Mouse (Mus musculus) midbrain, embryonic 13.5 days (tissue): ENCODE results near the gene Wdr63. TPM values are rescaled to one million over a fixed set of nuclear protein-coding genes. Genes with fewer than 3 reads are reported as not detected.
A peak's percentile ranks its signal among the peaks of the same experiment; 100 is the strongest.

Experiments
- ATAC-seq: fragments of 200-750 bp; cut with Nextera tagmentation; 2 replicates; pipeline ENCODE4 v1.8.0; 2017; ENCODE audit warnings: mild to moderate bottlenecking, moderate TSS enrichment, moderate library complexity
- H3K27ac ChIP-seq: fragments of 300-500 bp; sonication (generic); 2 replicates; pipeline ENCODE4 v1.5.1; 2015; ENCODE audit warnings: inconsistent platforms, mild to moderate bottlenecking, moderate library complexity
- H3K27me3 ChIP-seq: fragments of 300-500 bp; sonication (generic); 2 replicates; pipeline ENCODE4 v1.6.1; 2015; ENCODE audit warnings: mild to moderate bottlenecking, inconsistent platforms
- H3K36me3 ChIP-seq: fragments of 300-500 bp; sonication (generic); 2 replicates; pipeline ENCODE4 v1.6.1; 2015; ENCODE audit warnings: mild to moderate bottlenecking, inconsistent platforms
- H3K4me1 ChIP-seq: fragments of 300-500 bp; sonication (generic); replicated peaks from 2 replicates; pipeline ENCODE4 v1.6.1; 2015; ENCODE audit warnings: inconsistent platforms
- H3K4me2 ChIP-seq: fragments of 300-500 bp; sonication (generic); replicated peaks from 2 replicates; pipeline ENCODE4 v1.6.1; 2015; ENCODE audit warnings: moderate library complexity, mild to moderate bottlenecking, inconsistent platforms
- H3K4me3 ChIP-seq: fragments of 300-500 bp; sonication (generic); replicated peaks from 2 replicates; pipeline ENCODE4 v1.5.1; 2015; ENCODE audit warnings: mild to moderate bottlenecking, inconsistent platforms
- H3K9ac ChIP-seq: fragments of 300-500 bp; sonication (generic); replicated peaks from 2 replicates; pipeline ENCODE4 v1.6.1; 2015; ENCODE audit warnings: mild to moderate bottlenecking, inconsistent platforms
- H3K9me3 ChIP-seq: fragments of 300-500 bp; sonication (generic); 2 replicates; pipeline ENCODE4 v1.6.1; 2016; ENCODE audit warnings: mild to moderate bottlenecking, inconsistent platforms
- WGBS: fragments of 180-500 bp; shearing (Covaris S2); methylation state at CpG from one replicate; pipeline ENCODE4 v1.1.7; 2015; 5-methylcytosine and 5-hydroxymethylcytosine counted together
- polyA plus RNA-seq: library from polyadenylated mRNA; unstranded; fragments of >200 nt; fragmentation: Nextera tagmentation; extraction: Ambion mirVana; gene quantifications from 2 replicates; pipeline ENCODE4 v1.2.1, GENCODE M21; 2015

Wdr63 gene
- 0.14 and 0.57 TPM in 2 replicates for polyA plus RNA-seq

DNA sequence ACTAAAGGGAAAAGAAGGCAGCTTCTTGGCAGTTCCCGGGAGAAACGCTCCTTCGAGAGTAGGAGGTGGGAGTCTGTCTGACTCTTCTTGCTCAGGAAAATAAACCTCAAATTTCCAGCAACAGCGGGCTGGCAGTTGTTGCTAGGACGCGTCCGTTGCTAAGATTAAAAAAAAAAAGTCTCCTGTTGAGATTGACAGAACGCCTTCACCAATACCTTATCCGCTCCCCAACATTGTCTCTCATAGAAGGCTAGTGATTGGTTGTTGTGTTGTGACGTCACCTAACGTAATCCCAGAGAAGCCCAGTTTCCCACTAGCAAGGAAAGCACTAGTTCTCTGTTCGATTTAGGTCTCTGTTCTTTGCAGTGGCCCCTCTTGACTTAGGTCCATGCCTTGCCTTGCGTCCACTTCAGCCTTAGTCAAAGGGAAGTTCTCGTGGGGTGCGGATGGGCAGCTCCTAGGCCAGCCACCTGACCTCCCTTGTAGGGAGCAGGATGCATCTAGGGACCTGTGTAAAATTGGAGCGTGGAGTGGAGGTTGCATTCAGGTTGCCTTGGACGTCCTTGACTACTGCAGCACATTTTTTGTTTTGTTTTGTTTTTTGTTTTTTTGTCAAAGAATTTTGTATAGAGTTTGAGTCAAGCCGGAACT is at the start of gene Wdr63:
Wdr63 (minus strand) TSS at position 210 of the 651 bp plus-strand sequence.
- Histone ChIP-seq H3K27ac (no peak within 1 kb of the TSS), H3K4me1 (peaks cover 5% of the 10 kb centered on the region), H3K4me3 (peak within 1 kb of the TSS; percentile 44), H3K27me3 (0 out of 2 replicates have a peak, but pooled peaks cover 3% of the 10 kb centered on the region), H3K9ac (peak within 1 kb of the TSS; percentile 36), H3K4me2 (peak within 1 kb of the TSS; percentile 86), H3K9me3 (no peaks in the 10 kb centered on the region; the same call in 1 of the 2 replicates), H3K36me3 (no peaks in the 10 kb centered on the region)
- peak; percentile 98 for ATAC-seq
- WGBS, result 11% methylated on average over 18 of the region's 18 CpGs

DNA sequence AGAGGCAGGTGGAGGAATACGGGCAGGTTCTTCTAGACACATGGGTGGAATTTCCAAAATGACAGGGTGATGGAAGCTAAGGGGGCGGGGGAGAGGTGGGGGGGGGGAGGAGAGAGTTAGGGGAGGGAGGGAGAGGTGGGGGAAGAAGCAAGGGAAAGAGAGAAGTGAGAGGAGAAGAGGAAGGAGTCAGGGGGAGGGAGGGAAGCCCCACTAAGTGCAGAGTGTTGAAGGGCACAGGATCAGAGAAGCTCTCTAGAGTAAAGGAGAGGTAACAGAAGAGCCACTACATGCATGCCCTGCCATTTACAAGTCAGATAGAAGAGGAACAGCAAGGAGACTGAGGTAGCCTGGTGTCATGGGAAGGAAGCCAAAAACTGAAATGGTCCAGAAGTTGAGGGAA is 48.9 kb upstream of the Wdr63 start:
- peaks cover 13% of the 10 kb centered on the region for H3K27me3 ChIP-seq
- WGBS, result 80% methylated on average over 2 of the region's 2 CpGs
- no peak overlapping the region for H3K27ac ChIP-seq
- H3K9me3 ChIP-seq, result no peaks in the 10 kb centered on the region
- H3K4me1 ChIP-seq, result peaks cover 6% of the 10 kb centered on the region
- H3K9ac ChIP-seq, result no peak overlapping the region
- no peak overlapping the region for H3K4me2 ChIP-seq
- no peak for ATAC-seq
- no peak overlapping the region for H3K4me3 ChIP-seq
- H3K36me3 ChIP-seq, result no peaks in the 10 kb centered on the region

- no peaks in the 10 kb centered on the region for H3K9me3 ChIP-seq
- H3K36me3 ChIP-seq, result no peaks in the 10 kb centered on the region
- peaks cover 6% of the 10 kb centered on the region for H3K4me1 ChIP-seq
- H3K27ac ChIP-seq, result no peak overlapping the region
- H3K27me3 ChIP-seq, result peaks cover 22% of the 10 kb centered on the region
- 86% methylated on average over 13 of the region's 13 CpGs for WGBS
- no peak for ATAC-seq
- H3K4me3 ChIP-seq, result no peak overlapping the region
- H3K9ac ChIP-seq, result no peak overlapping the region
- H3K4me2 ChIP-seq, result no peak overlapping the region
These were observed 48.0 kb upstream of the Wdr63 start for GRCm38 (mm10) chr3:146155628-146156576.

GRCm38 (mm10) chr3:146153862-146154611 is 46.1 kb upstream of the Wdr63 start:
- Histone ChIP-seq H3K4me1 (peaks cover 19% of the 10 kb centered on the region), H3K4me2 (peak overlapping the region; percentile 20), H3K36me3 (no peaks in the 10 kb centered on the region), H3K27me3 (peaks cover 41% of the 10 kb centered on the region), H3K9ac (no peak overlapping the region), H3K4me3 (no peak overlapping the region), H3K9me3 (no peaks in the 10 kb centered on the region), H3K27ac (no peak overlapping the region)
- 31% methylated on average over 12 of the region's 12 CpGs for WGBS
- 0 out of 2 replicates have a peak, but pooled peaks have one; percentile 62 for ATAC-seq

DNA sequence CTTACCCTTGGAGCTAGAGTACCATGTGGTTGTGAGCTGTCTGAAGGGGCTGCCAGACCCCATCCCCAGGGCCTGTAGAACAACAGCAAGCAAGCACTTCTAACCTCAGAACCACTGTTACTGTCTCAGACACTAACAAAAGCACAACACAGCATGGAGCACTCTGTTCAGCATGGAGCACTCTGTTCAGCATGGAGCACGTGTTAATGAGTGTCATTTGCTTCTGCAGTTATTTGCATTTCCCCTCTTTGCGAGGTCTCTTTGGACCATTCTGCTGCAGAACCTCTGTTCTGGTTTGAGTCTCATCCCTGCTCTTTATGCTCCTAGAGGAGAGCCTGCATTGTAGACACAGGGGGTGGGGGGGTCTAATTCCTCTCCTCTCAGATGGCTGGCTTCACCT is 45.0 kb upstream of the Wdr63 start:
- no peak overlapping the region for H3K9ac ChIP-seq
- H3K9me3 ChIP-seq, result no peaks in the 10 kb centered on the region
- ATAC-seq, result no peak
- no peaks in the 10 kb centered on the region for H3K36me3 ChIP-seq
- peaks cover 19% of the 10 kb centered on the region for H3K4me1 ChIP-seq
- no peak overlapping the region for H3K4me2 ChIP-seq
- 79% methylated on average over 2 of the region's 2 CpGs for WGBS
- H3K4me3 ChIP-seq, result no peak overlapping the region
- peaks cover 45% of the 10 kb centered on the region for H3K27me3 ChIP-seq
- no peak overlapping the region for H3K27ac ChIP-seq

DNA sequence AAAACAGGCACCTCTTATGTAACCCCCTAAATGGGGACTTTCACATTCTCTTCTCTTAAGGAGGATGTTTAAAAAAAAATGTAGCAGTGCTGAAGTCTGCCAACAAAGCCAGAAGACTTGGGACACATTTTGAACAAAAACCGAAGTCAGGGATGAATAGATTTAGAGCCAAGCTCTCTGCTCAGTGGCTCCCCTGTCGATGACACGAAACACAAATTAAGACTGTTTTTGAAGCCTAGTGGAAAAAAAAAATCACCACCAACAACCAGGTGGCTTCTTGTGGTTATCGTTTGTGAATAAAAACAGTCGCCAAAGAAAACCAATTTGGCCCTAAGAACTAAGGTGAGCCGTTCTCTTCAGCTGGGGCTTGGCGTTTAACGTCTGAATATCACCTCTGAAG is 44.4 kb upstream of the Wdr63 start:
- Histone ChIP-seq H3K4me2 (no peak overlapping the region), H3K9me3 (no peaks in the 10 kb centered on the region), H3K4me1 (peaks cover 19% of the 10 kb centered on the region), H3K27ac (no peak overlapping the region), H3K4me3 (no peak overlapping the region), H3K36me3 (no peaks in the 10 kb centered on the region), H3K27me3 (peaks cover 45% of the 10 kb centered on the region), H3K9ac (no peak overlapping the region)
- 89% methylated on average over 8 of the region's 8 CpGs for WGBS
- ATAC-seq, result no peak

- H3K27ac ChIP-seq, result no peak overlapping the region
- no peaks in the 10 kb centered on the region for H3K9me3 ChIP-seq
- H3K27me3 ChIP-seq, result peaks cover 45% of the 10 kb centered on the region
- H3K4me3 ChIP-seq, result no peak overlapping the region
- no peak overlapping the region for H3K9ac ChIP-seq
- no peaks in the 10 kb centered on the region for H3K36me3 ChIP-seq
- H3K4me1 ChIP-seq, result peaks cover 19% of the 10 kb centered on the region
- H3K4me2 ChIP-seq, result no peak overlapping the region
- 93% methylated on average over 8 of the region's 8 CpGs for WGBS
- ATAC-seq, result no peak
These were observed 43.8 kb upstream of the Wdr63 start for GRCm38 (mm10) chr3:146151755-146152154.

- Histone ChIP-seq H3K27ac (no peak overlapping the region), H3K9me3 (no peaks in the 10 kb centered on the region), H3K27me3 (peaks cover 45% of the 10 kb centered on the region), H3K4me1 (peaks cover 19% of the 10 kb centered on the region), H3K4me3 (no peak overlapping the region), H3K9ac (no peak overlapping the region), H3K36me3 (no peaks in the 10 kb centered on the region), H3K4me2 (no peak overlapping the region)
- 95% methylated on average over 10 of the region's 10 CpGs for WGBS
- ATAC-seq, result no peak
These were observed 43.4 kb upstream of the Wdr63 start for GRCm38 (mm10) chr3:146151328-146151727.

DNA sequence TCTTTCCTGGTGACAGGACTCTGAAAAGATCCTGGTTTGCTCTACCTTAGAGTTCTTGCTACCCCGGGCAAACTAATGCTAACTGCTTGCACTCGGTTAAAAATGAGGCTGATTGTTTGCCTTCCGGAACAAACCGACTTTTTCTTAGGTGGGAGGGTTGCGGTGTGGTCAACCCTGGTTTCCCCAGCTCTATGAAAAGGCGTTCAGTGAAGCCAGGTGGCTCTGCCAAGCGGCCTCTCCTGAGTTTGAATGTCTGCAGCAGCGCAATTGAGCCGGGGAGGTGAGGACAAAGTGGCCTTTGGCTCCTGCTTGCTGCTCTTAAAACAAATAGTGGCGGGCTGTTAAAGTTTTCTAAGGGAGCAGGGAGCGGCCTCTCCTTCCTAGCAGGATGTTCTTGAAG is 42.6 kb upstream of the Wdr63 start:
- ATAC-seq, result no peak
- no peaks in the 10 kb centered on the region for H3K36me3 ChIP-seq
- H3K4me2 ChIP-seq, result peak overlapping the region; percentile 86
- no peak overlapping the region for H3K27ac ChIP-seq
- peaks cover 19% of the 10 kb centered on the region for H3K4me1 ChIP-seq
- peaks cover 45% of the 10 kb centered on the region for H3K27me3 ChIP-seq
- H3K9me3 ChIP-seq, result no peaks in the 10 kb centered on the region
- WGBS, result 34% methylated on average over 11 of the region's 11 CpGs
- no peak overlapping the region for H3K9ac ChIP-seq
- peak overlapping the region; percentile 44; the same call in 1 of the 2 replicates for H3K4me3 ChIP-seq

DNA sequence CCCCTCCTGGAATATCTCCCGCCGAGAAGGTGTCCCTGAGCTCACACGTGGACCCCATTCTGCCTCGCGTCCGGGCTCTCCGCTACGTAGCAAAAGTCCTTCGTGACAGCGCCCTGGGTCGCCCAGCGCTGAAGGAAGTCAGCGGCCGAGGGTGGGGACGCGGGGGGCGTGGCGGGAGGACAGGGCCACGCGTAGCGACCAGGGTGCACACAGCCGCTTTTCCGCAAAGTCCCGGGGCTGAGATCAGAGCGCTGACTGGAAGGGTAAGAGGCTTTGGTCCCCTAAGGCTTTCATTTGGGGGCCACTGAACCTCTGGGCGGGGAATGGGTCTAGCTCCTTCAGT is 42.1 kb upstream of the Wdr63 start:
- ATAC-seq, result peak; percentile 65; the same call in 1 of the 2 replicates
- WGBS, result 1% methylated on average over 26 of the region's 26 CpGs
- no peak overlapping the region for H3K27ac ChIP-seq
- H3K27me3 ChIP-seq, result peaks cover 45% of the 10 kb centered on the region
- H3K4me2 ChIP-seq, result peak overlapping the region; percentile 86
- peaks cover 19% of the 10 kb centered on the region for H3K4me1 ChIP-seq
- H3K4me3 ChIP-seq, result peak overlapping the region; percentile 44
- no peaks in the 10 kb centered on the region for H3K36me3 ChIP-seq
- peak overlapping the region; percentile 59 for H3K9ac ChIP-seq
- H3K9me3 ChIP-seq, result no peaks in the 10 kb centered on the region

DNA sequence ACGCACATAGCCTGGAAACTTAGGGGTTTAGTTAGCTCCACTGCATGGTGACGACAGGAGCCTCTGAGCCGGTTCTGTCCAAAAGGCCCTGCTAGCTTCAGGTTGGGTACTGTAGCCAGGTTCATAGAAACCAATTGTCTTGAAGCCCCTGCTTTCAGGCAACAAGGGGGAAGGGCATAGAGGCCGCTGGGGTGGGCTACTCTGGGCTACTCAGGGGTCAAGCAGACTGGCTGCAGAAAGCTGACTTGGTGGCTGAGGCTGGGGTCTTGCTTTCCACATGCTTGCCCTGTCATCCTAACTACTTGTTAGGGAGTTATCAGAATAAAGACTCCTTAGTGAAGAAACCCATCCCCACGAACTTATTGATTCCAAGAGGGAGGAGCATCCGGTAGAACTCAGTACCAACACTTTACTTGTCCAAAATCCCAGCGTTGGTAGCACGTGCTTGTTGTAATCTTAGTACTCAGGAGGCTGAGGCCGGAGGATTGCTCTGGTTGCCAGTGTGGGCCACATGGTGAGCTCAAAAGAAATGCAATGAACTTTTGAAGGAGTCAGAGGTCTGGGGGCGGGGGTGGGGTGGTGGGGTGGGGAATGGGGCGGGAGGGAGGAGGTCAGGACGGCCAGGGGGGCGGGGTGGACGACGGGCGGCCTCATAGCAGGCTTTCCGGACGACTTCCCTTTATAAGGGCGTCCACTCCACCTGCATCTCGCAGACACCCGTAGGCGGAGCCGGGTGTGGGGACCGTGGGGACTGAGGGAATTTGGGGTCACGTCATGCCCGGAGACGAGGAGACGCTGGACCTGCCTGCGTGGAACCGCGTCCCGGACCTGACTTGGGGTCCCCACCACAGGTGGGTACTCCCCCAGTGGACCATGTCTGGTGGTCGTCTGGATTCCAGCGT is 41.5 kb upstream of the Wdr63 start, which contains the start of gene Mcoln2:
Mcoln2 (plus strand) TSS at position 678 of the 902 bp plus-strand sequence.
- peak within 1 kb of the TSS; percentile 59 for H3K9ac ChIP-seq
- peak within 1 kb of the TSS; percentile 44 for H3K4me3 ChIP-seq
- no peak within 1 kb of the TSS for H3K27ac ChIP-seq
- H3K4me1 ChIP-seq, result peaks cover 19% of the 10 kb centered on the region
- ATAC-seq, result peak; percentile 70; the same call in 1 of the 2 replicates
- peaks cover 45% of the 10 kb centered on the region for H3K27me3 ChIP-seq
- H3K4me2 ChIP-seq, result peak within 1 kb of the TSS; percentile 86
- no peaks in the 10 kb centered on the region for H3K36me3 ChIP-seq
- H3K9me3 ChIP-seq, result no peaks in the 10 kb centered on the region
- 11% methylated on average over 34 of the region's 34 CpGs for WGBS
